Mouse (Mus musculus) erythroblast, embryonic 14.5 days (primary cell): Measurements from ENCODE around the gene Tmem233.

Experiments used
- GATA1 ChIP-seq: IDR thresholded peaks from 2 replicates; pipeline ENCODE4 v1.6.1; 2012; ENCODE audit warnings: low read length, inconsistent platforms, mixed read lengths
- TAL1 ChIP-seq: IDR thresholded peaks from 3 replicates; pipeline ENCODE4 v1.6.1; 2012; ENCODE audit warnings: low read length, inconsistent platforms, mixed read lengths

- peak; percentile 89 for TF ChIP-seq TAL1
- peak; percentile 81 for TF ChIP-seq GATA1
Observed at GRCm38 (mm10) chr5:116021552-116021951, 61.5 kb downstream of the Tmem233 start.
